Mouse (Mus musculus) G1E (cell line): ENCODE measurements around the gene Il18rap. TPM values are rescaled to one million over a fixed set of nuclear protein-coding genes. Genes with fewer than 3 reads are reported as not detected.
A peak's percentile ranks its signal among the peaks of the same experiment; 100 is the strongest.

Experiments
- ATAC-seq: 2 replicates; pipeline ENCODE4 v1.8.0; 2016; ENCODE audit warnings: mild to moderate bottlenecking; ENCODE audit not compliant: insufficient number of reproducible peaks, poor library complexity, low FRiP score, severe bottlenecking; ENCODE audit errors: extremely low read depth
- DNase-seq: peaks from one replicate; pipeline ENCODE4 v3.0.0; 2012; ENCODE audit warnings: low spot score
- H3K27me3 ChIP-seq: 2 replicates; pipeline ENCODE4 v1.6.1; 2012; ENCODE audit warnings: mild to moderate bottlenecking, low read length, inconsistent platforms; ENCODE audit not compliant: insufficient read depth
- H3K36me3 ChIP-seq: replicated peaks from 2 replicates; pipeline ENCODE3; 2012; ENCODE audit warnings: mild to moderate bottlenecking, inconsistent platforms
- H3K4me1 ChIP-seq: 2 replicates; pipeline ENCODE4 v1.6.1; 2012; ENCODE audit warnings: low read depth, low read length, inconsistent platforms, mixed read lengths; ENCODE audit not compliant: insufficient read depth
- H3K4me3 ChIP-seq: 2 replicates; pipeline ENCODE4 v1.5.1; 2012; ENCODE audit warnings: low read depth, mild to moderate bottlenecking, inconsistent platforms, low read length, moderate library complexity, mixed read lengths
- H3K9me3 ChIP-seq: replicated peaks from 2 replicates; pipeline ENCODE4 v1.6.1; 2012; ENCODE audit warnings: inconsistent platforms
- CTCF ChIP-seq: IDR thresholded peaks from 2 replicates; pipeline ENCODE4 v1.5.1; 2012; ENCODE audit warnings: low read depth, low read length, inconsistent platforms, mixed read lengths
- GATA1 ChIP-seq: IDR thresholded peaks from 2 replicates; pipeline ENCODE4 v1.6.1; 2012; ENCODE audit warnings: borderline replicate concordance, low read length, inconsistent platforms, mixed read lengths
- GATA2 ChIP-seq: IDR thresholded peaks from 2 replicates; pipeline ENCODE4 v1.6.1; 2012; ENCODE audit warnings: low read depth, low read length, inconsistent platforms, borderline replicate concordance
- POLR2AphosphoS5 ChIP-seq: IDR thresholded peaks from 2 replicates; pipeline ENCODE4 v1.6.1; 2012; ENCODE audit warnings: low read depth, low read length, inconsistent platforms; ENCODE audit not compliant: insufficient replicate concordance
- TAL1 ChIP-seq: conservative IDR thresholded peaks from 2 replicates; pipeline ENCODE4 v1.6.1; 2012; ENCODE audit warnings: low read depth, low read length, inconsistent platforms, mixed read lengths
- polyA plus RNA-seq: library from polyadenylated mRNA; stranded (reverse); fragments of >175 nt; gene quantifications from 2 replicates; pipeline ENCODE4 v1.2.3, GENCODE M21; 2012
- total RNA-seq, 2 experiments: library from RNA; stranded (forward) in 1 of 2; stranded (reverse) in 1 of 2; fragments of 200-1000 nt in 1 of 2; fragments of >200 nt in 1 of 2; fragmentation: Nextera tagmentation in 1 of 2; gene quantifications; 2 replicates each; pipeline ENCODE4 v1.2.3; 2014 to 2017

Il18rap gene
- total and polyA plus RNA-seq, 3 experiments, result 1.6 TPM; not detected in 2

GRCm38 (mm10) chr1:40501126-40501525, 14.0 kb upstream of the Il18rap start:
- Histone ChIP-seq H3K27me3 (peaks cover 26% of the 10 kb centered on the region), H3K4me1 (0 out of 2 replicates have a peak, but pooled peaks cover 3% of the 10 kb centered on the region), H3K9me3 (no peaks in the 10 kb centered on the region), H3K36me3 (no peaks in the 10 kb centered on the region), H3K4me3 (no peak overlapping the region)
- no peak for DNase-seq
- TF ChIP-seq TAL1 (no peak), CTCF (no peak), GATA2 (no peak), GATA1 (no peak), POLR2AphosphoS5 (no peak)
- ATAC-seq, result no peak

DNA sequence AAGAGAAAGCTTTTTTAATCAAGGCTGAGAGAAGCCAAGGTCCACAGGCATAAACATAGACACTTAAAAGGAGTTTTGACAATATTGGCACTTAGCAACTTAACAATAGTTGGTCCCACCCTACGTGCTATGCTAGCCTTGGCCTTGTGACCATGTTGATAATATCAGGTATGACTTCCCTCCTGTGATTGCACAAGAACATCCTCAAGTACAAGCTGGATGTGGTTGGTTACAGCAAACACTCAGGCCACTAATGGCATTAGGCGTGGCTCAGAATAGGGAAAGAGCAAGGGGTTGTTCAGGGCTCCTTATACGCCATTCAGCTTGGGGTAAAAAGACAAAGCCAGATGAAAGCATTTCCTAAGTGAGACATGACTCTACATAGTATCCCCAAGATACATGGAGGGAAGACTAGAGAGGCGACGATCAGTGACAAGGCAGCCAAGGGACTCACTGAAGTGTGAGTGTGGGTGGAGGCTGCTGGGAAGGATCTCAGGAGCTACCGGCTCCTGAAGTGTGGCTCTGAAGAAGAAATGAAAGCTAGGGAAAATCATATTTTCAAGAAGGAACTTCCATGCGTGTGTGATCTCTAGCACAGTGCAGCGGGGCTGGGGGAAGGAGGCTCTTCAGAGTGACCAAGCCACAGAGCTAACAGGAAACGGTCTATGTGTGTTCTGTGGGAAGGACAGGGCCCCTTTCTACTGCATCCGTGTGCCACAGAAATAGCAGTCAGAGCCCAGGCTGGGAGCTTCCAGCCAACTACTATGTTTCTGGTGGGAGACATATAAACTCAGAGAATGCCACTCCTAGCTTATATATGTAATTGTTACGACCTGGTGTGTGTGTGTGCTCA, 13.4 kb upstream of the Il18rap start:
- peak; percentile 22; the same call in 1 of the 2 replicates for ATAC-seq
- Histone ChIP-seq H3K4me3 (no peak overlapping the region), H3K4me1 (0 out of 2 replicates have a peak, but pooled peaks cover 3% of the 10 kb centered on the region), H3K36me3 (no peaks in the 10 kb centered on the region), H3K9me3 (no peaks in the 10 kb centered on the region), H3K27me3 (peaks cover 26% of the 10 kb centered on the region)
- no peak for TF ChIP-seq GATA2
- TF ChIP-seq CTCF, result no peak
- no peak for TF ChIP-seq TAL1
- no peak for TF ChIP-seq POLR2AphosphoS5
- TF ChIP-seq GATA1, result no peak
- DNase-seq, result no peak

DNA sequence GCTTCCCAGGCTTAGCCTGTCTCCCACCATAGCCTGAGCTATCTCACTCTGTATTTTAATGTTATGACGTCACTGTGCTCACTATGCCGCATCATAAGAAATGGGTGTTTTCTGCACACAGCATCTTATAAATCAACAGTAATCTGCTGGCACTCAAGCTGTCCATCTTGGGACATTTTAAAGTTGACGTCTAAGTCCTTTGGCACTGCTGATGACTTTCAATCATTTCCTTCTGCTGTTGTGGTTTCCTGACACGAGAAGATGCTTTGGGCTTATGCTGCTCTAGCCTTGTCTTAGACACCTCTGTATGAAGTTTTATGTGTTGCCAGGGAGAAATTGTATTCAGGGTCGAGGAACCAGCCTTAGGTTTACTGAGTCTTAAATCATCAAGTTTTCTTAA, 10.6 kb upstream of the Il18rap start:
- Histone ChIP-seq H3K9me3 (no peaks in the 10 kb centered on the region), H3K4me3 (no peak overlapping the region), H3K27me3 (peaks cover 12% of the 10 kb centered on the region; the same call in 1 of the 2 replicates), H3K36me3 (no peaks in the 10 kb centered on the region), H3K4me1 (no peaks in the 10 kb centered on the region)
- no peak for TF ChIP-seq POLR2AphosphoS5
- TF ChIP-seq CTCF, result no peak
- no peak for TF ChIP-seq TAL1
- no peak for TF ChIP-seq GATA1
- no peak for TF ChIP-seq GATA2
- no peak for ATAC-seq
- DNase-seq, result no peak

GRCm38 (mm10) chr1:40516364-40516763, 1.2 kb downstream of the Il18rap start:
- H3K9me3 ChIP-seq, result no peaks in the 10 kb centered on the region
- TF ChIP-seq GATA2, result no peak
- no peak for TF ChIP-seq POLR2AphosphoS5
- no peak for TF ChIP-seq TAL1
- no peak for TF ChIP-seq CTCF
- TF ChIP-seq GATA1, result no peak
- ATAC-seq (no peak), DNase-seq (no peak)
- no peaks in the 10 kb centered on the region for H3K4me1 ChIP-seq
- no peaks in the 10 kb centered on the region for H3K36me3 ChIP-seq
- no peak overlapping the region for H3K4me3 ChIP-seq
- H3K27me3 ChIP-seq, result no peaks in the 10 kb centered on the region

DNA sequence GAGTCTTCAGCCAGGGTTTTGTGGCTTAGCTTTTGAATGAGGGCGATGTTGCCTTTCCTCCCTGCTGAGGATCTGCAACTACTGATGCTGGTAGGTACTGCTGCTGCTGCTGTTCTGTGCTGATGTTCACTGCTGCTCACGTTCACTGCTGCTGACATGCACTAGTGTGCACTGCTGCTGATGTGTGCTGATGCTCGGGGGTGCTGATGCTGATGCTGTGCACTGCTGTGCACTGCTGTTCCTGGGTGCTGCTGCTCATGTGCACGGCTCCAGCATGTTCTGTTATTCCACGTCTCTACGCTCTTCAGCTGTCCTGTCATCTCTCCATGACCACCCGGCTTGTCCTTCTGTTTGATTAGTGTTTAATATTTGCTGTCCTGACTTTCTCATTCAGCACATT, 7.8 kb downstream of the Il18rap start:
- H3K36me3 ChIP-seq, result no peaks in the 10 kb centered on the region
- peaks cover 15% of the 10 kb centered on the region for H3K27me3 ChIP-seq
- TF ChIP-seq GATA2 (no peak), POLR2AphosphoS5 (peak; percentile 60; the same call in 1 of the 2 replicates)
- H3K4me3 ChIP-seq, result peak overlapping the region; percentile 18; the same call in 1 of the 2 replicates
- peaks cover 4% of the 10 kb centered on the region for H3K9me3 ChIP-seq
- no peaks in the 10 kb centered on the region for H3K4me1 ChIP-seq
- ATAC-seq, result no peak
- no peak for DNase-seq

DNA sequence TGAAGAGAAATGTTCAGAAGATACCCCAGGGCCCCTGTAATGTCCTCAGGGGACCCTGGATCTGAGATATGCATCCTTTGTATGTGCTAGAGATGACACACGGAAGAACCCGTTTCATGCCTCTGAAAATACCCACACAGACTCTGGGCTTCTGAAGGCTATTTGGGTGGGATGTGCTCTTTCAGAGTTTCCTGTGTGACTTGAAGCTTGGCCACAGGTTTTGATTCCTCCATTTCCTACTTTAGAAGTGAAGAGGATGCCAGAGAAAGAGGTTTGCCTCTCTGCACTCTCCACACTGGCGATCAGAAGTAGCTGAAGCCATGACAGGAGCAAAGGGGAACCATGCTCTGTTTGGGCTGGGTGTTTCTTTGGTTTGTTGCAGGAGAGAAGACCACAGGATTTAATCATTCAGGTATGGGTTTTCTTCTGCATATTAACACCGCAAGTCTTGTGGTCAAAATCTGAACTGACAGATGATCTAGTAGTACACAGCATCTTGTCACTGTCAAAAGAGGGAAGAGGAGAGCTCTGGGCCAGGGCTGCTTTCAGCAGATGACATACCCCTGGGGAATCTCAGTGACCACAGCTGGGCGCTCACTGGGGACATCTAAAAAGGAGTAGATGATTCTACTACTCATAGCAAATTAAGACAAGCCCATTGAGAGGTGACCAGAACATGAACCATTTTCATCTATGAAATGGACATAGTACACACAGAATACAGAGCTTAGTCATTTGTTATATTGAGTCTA, 9.0 kb downstream of the Il18rap start:
- H3K4me3 ChIP-seq, result no peak overlapping the region
- ATAC-seq, result no peak
- DNase-seq, result no peak
- no peaks in the 10 kb centered on the region for H3K36me3 ChIP-seq
- no peaks in the 10 kb centered on the region for H3K4me1 ChIP-seq
- TF ChIP-seq TAL1, result no peak
- no peak for TF ChIP-seq CTCF
- TF ChIP-seq GATA2, result no peak
- no peak for TF ChIP-seq GATA1
- TF ChIP-seq POLR2AphosphoS5, result no peak
- H3K9me3 ChIP-seq, result peaks cover 4% of the 10 kb centered on the region
- peaks cover 18% of the 10 kb centered on the region for H3K27me3 ChIP-seq
